Mouse (Mus musculus): Measurements from ENCODE around the gene Tuba1c. TPM values are rescaled to one million over a fixed set of nuclear protein-coding genes. Genes with fewer than 3 reads are reported as not detected.

Gene Tuba1c
- polyA plus RNA-seq, 1 experiment from 2014 or later: 130 TPM

GRCm38 (mm10) chr15:99010896-99011295, 18.8 kb upstream of the Tuba1c start:
- H3K9ac ChIP-seq (ENCODE audit: low read length): no peak overlapping the region
- H3K36me3 ChIP-seq (ENCODE audit: control insufficient read depth, insufficient read depth): no peaks in the 10 kb centered on the region
- 42% methylated on average over 2 of the region's 2 CpGs for WGBS
- H3K4me2 ChIP-seq (ENCODE audit: low read depth, low read length): no peak overlapping the region
- ATAC-seq (replicated peaks; ENCODE audit: extremely low read depth, insufficient read depth, low FRiP score): no peak
- H3K4me3 ChIP-seq (ENCODE audit: low read length): no peak overlapping the region
- H3K4me1 ChIP-seq (ENCODE audit: control insufficient read depth, insufficient read depth, low read length): peaks cover 6% of the 10 kb centered on the region
- H3K9me3 ChIP-seq (replicated peaks; ENCODE audit: control insufficient read depth, low read length): no peaks in the 10 kb centered on the region
- no peak overlapping the region; the same call in 1 of the 2 replicates for H3K27ac ChIP-seq (ENCODE audit: low read length)
- H3K27me3 ChIP-seq (ENCODE audit: control insufficient read depth, insufficient read depth, low read length): no peaks in the 10 kb centered on the region; the same call in 1 of the 2 replicates

GRCm38 (mm10) chr15:99011946-99012345, 17.7 kb upstream of the Tuba1c start:
- Histone ChIP-seq H3K27ac (ENCODE audit: low read length) (no peak overlapping the region), H3K9ac (ENCODE audit: low read length) (no peak overlapping the region), H3K4me1 (ENCODE audit: control insufficient read depth, insufficient read depth, low read length) (peaks cover 6% of the 10 kb centered on the region), H3K9me3 (replicated peaks; ENCODE audit: control insufficient read depth, low read length) (no peaks in the 10 kb centered on the region), H3K27me3 (ENCODE audit: control insufficient read depth, insufficient read depth, low read length) (no peaks in the 10 kb centered on the region; the same call in 1 of the 2 replicates), H3K4me3 (ENCODE audit: low read length) (no peak overlapping the region), H3K4me2 (ENCODE audit: low read depth, low read length) (no peak overlapping the region), H3K36me3 (ENCODE audit: control insufficient read depth, insufficient read depth) (no peaks in the 10 kb centered on the region)
- WGBS: 78% methylated on average over 3 of the region's 3 CpGs
- no peak for ATAC-seq (replicated peaks; ENCODE audit: extremely low read depth, insufficient read depth, low FRiP score)

GRCm38 (mm10) chr15:99014496-99015030, 15.1 kb upstream of the Tuba1c start:
- ATAC-seq (replicated peaks; ENCODE audit: extremely low read depth, insufficient read depth, low FRiP score): no peak
- WGBS: 45% methylated on average over 9 of the region's 9 CpGs
- Histone ChIP-seq H3K27ac (ENCODE audit: low read length) (no peak overlapping the region), H3K4me2 (ENCODE audit: low read depth, low read length) (no peak overlapping the region), H3K9ac (ENCODE audit: low read length) (no peak overlapping the region), H3K36me3 (ENCODE audit: control insufficient read depth, insufficient read depth) (no peaks in the 10 kb centered on the region), H3K4me3 (ENCODE audit: low read length) (no peak overlapping the region), H3K4me1 (ENCODE audit: control insufficient read depth, insufficient read depth, low read length) (0 out of 2 replicates have a peak, but pooled peaks cover 2% of the 10 kb centered on the region), H3K9me3 (replicated peaks; ENCODE audit: control insufficient read depth, low read length) (no peaks in the 10 kb centered on the region), H3K27me3 (ENCODE audit: control insufficient read depth, insufficient read depth, low read length) (no peaks in the 10 kb centered on the region; the same call in 1 of the 2 replicates)

- H3K27ac ChIP-seq (ENCODE audit: low read length): no peak overlapping the region
- H3K4me1 ChIP-seq (ENCODE audit: control insufficient read depth, insufficient read depth, low read length): 0 out of 2 replicates have a peak, but pooled peaks cover 2% of the 10 kb centered on the region
- WGBS: 77% methylated on average over 8 of the region's 8 CpGs
- 0 out of 2 replicates have a peak, but pooled peaks cover 2% of the 10 kb centered on the region for H3K9me3 ChIP-seq (replicated peaks; ENCODE audit: control insufficient read depth, low read length)
- no peak for ATAC-seq (replicated peaks; ENCODE audit: extremely low read depth, insufficient read depth, low FRiP score)
- H3K27me3 ChIP-seq (ENCODE audit: control insufficient read depth, insufficient read depth, low read length): no peaks in the 10 kb centered on the region; the same call in 1 of the 2 replicates
- H3K9ac ChIP-seq (ENCODE audit: low read length): no peak overlapping the region
- H3K4me2 ChIP-seq (ENCODE audit: low read depth, low read length): no peak overlapping the region
- no peak overlapping the region for H3K4me3 ChIP-seq (ENCODE audit: low read length)
- H3K36me3 ChIP-seq (ENCODE audit: control insufficient read depth, insufficient read depth): no peaks in the 10 kb centered on the region
Observed at GRCm38 (mm10) chr15:99017355-99017761, 12.3 kb upstream of the Tuba1c start.

- H3K27me3 ChIP-seq (ENCODE audit: control insufficient read depth, insufficient read depth, low read length): no peaks in the 10 kb centered on the region; the same call in 1 of the 2 replicates
- no peaks in the 10 kb centered on the region for H3K36me3 ChIP-seq (ENCODE audit: control insufficient read depth, insufficient read depth)
- H3K27ac ChIP-seq (ENCODE audit: low read length): no peak overlapping the region
- no peak overlapping the region for H3K4me2 ChIP-seq (ENCODE audit: low read depth, low read length)
- 0 out of 2 replicates have a peak, but pooled peaks cover 2% of the 10 kb centered on the region for H3K4me1 ChIP-seq (ENCODE audit: control insufficient read depth, insufficient read depth, low read length)
- no peak overlapping the region for H3K9ac ChIP-seq (ENCODE audit: low read length)
- ATAC-seq (replicated peaks; ENCODE audit: extremely low read depth, insufficient read depth, low FRiP score): no peak
- H3K9me3 ChIP-seq (replicated peaks; ENCODE audit: control insufficient read depth, low read length): 0 out of 2 replicates have a peak, but pooled peaks cover 2% of the 10 kb centered on the region
- WGBS: 72% methylated on average over 9 of the region's 9 CpGs
- H3K4me3 ChIP-seq (ENCODE audit: low read length): no peak overlapping the region
Observed at GRCm38 (mm10) chr15:99017986-99018385, 11.7 kb upstream of the Tuba1c start.

GRCm38 (mm10) chr15:99018630-99019029, 11.1 kb upstream of the Tuba1c start:
- 0 out of 2 replicates have a peak, but pooled peaks cover 2% of the 10 kb centered on the region for H3K9me3 ChIP-seq (replicated peaks; ENCODE audit: control insufficient read depth, low read length)
- H3K4me3 ChIP-seq (ENCODE audit: low read length): no peak overlapping the region
- H3K4me2 ChIP-seq (ENCODE audit: low read depth, low read length): no peak overlapping the region
- no peak overlapping the region for H3K9ac ChIP-seq (ENCODE audit: low read length)
- no peak overlapping the region for H3K27ac ChIP-seq (ENCODE audit: low read length)
- 78% methylated on average over 4 of the region's 4 CpGs for WGBS
- H3K4me1 ChIP-seq (ENCODE audit: control insufficient read depth, insufficient read depth, low read length): 0 out of 2 replicates have a peak, but pooled peaks cover 2% of the 10 kb centered on the region
- H3K36me3 ChIP-seq (ENCODE audit: control insufficient read depth, insufficient read depth): no peaks in the 10 kb centered on the region
- ATAC-seq (replicated peaks; ENCODE audit: extremely low read depth, insufficient read depth, low FRiP score): no peak
- H3K27me3 ChIP-seq (ENCODE audit: control insufficient read depth, insufficient read depth, low read length): no peaks in the 10 kb centered on the region; the same call in 1 of the 2 replicates

GRCm38 (mm10) chr15:99019436-99019835, 10.3 kb upstream of the Tuba1c start:
- no peak for ATAC-seq (replicated peaks; ENCODE audit: extremely low read depth, insufficient read depth, low FRiP score)
- H3K9ac ChIP-seq (ENCODE audit: low read length): peak overlapping the region; percentile 50
- H3K4me1 ChIP-seq (ENCODE audit: control insufficient read depth, insufficient read depth, low read length): 0 out of 2 replicates have a peak, but pooled peaks cover 2% of the 10 kb centered on the region
- peak overlapping the region; percentile 22 for H3K4me3 ChIP-seq (ENCODE audit: low read length)
- 47% methylated on average over 8 of the region's 8 CpGs for WGBS
- no peaks in the 10 kb centered on the region for H3K36me3 ChIP-seq (ENCODE audit: control insufficient read depth, insufficient read depth)
- H3K4me2 ChIP-seq (ENCODE audit: low read depth, low read length): peak overlapping the region; percentile 46
- no peaks in the 10 kb centered on the region; the same call in 1 of the 2 replicates for H3K27me3 ChIP-seq (ENCODE audit: control insufficient read depth, insufficient read depth, low read length)
- H3K27ac ChIP-seq (ENCODE audit: low read length): no peak overlapping the region
- 0 out of 2 replicates have a peak, but pooled peaks cover 2% of the 10 kb centered on the region for H3K9me3 ChIP-seq (replicated peaks; ENCODE audit: control insufficient read depth, low read length)

GRCm38 (mm10) chr15:99020171-99020570, 9.5 kb upstream of the Tuba1c start:
- H3K27ac ChIP-seq (ENCODE audit: low read length): no peak overlapping the region
- H3K27me3 ChIP-seq (ENCODE audit: control insufficient read depth, insufficient read depth, low read length): no peaks in the 10 kb centered on the region; the same call in 1 of the 2 replicates

GRCm38 (mm10) chr15:99021255-99021654, 8.4 kb upstream of the Tuba1c start:
- no peak overlapping the region for H3K9ac ChIP-seq (ENCODE audit: low read length)
- H3K27ac ChIP-seq (ENCODE audit: low read length): no peak overlapping the region
- H3K27me3 ChIP-seq (ENCODE audit: control insufficient read depth, insufficient read depth, low read length): no peaks in the 10 kb centered on the region
- 97% methylated on average over 7 of the region's 7 CpGs for WGBS
- no peak overlapping the region for H3K4me2 ChIP-seq (ENCODE audit: low read depth, low read length)
- no peak overlapping the region for H3K4me3 ChIP-seq (ENCODE audit: low read length)
- no peaks in the 10 kb centered on the region for H3K36me3 ChIP-seq (ENCODE audit: control insufficient read depth, insufficient read depth)
- peaks cover 5% of the 10 kb centered on the region; the same call in 1 of the 2 replicates for H3K4me1 ChIP-seq (ENCODE audit: control insufficient read depth, insufficient read depth, low read length)
- 0 out of 2 replicates have a peak, but pooled peaks cover 2% of the 10 kb centered on the region for H3K9me3 ChIP-seq (replicated peaks; ENCODE audit: control insufficient read depth, low read length)
- no peak for ATAC-seq (replicated peaks; ENCODE audit: extremely low read depth, insufficient read depth, low FRiP score)

More at GRCm38 (mm10) chr15:99020171-99020570, 9.5 kb upstream of the Tuba1c start:
- Histone ChIP-seq H3K36me3 (ENCODE audit: control insufficient read depth, insufficient read depth) (no peaks in the 10 kb centered on the region), H3K9me3 (replicated peaks; ENCODE audit: control insufficient read depth, low read length) (0 out of 2 replicates have a peak, but pooled peaks cover 2% of the 10 kb centered on the region), H3K4me3 (ENCODE audit: low read length) (no peak overlapping the region), H3K9ac (ENCODE audit: low read length) (no peak overlapping the region), H3K4me1 (ENCODE audit: control insufficient read depth, insufficient read depth, low read length) (peaks cover 5% of the 10 kb centered on the region; the same call in 1 of the 2 replicates), H3K4me2 (ENCODE audit: low read depth, low read length) (no peak overlapping the region)
- 93% methylated on average over 4 of the region's 4 CpGs for WGBS
- ATAC-seq (replicated peaks; ENCODE audit: extremely low read depth, insufficient read depth, low FRiP score): no peak
